Mouse (Mus musculus) macrophage (primary cell): Measurements from ENCODE around the gene Ppp1r1c. TPM values are rescaled to one million over a fixed set of nuclear protein-coding genes. Genes with fewer than 3 reads are reported as not detected.

ENCODE experiments used
- H3K27ac ChIP-seq: fragments of 350-480 bp; formaldehyde crosslinking; 2 replicates; pipeline ENCODE4 v1.9.0; 2021
- H3K36me3 ChIP-seq: fragments of 350-480 bp; formaldehyde crosslinking; 2 replicates; pipeline ENCODE4 v1.9.0; 2021; ENCODE audit errors: inconsistent target
- H3K4me3 ChIP-seq: fragments of 350-480 bp; formaldehyde crosslinking; 2 replicates; pipeline ENCODE4 v1.9.0; 2021; ENCODE audit errors: inconsistent target
- H3K79me2 ChIP-seq: fragments of 350-480 bp; formaldehyde crosslinking; 2 replicates; pipeline ENCODE4 v1.9.0; 2021; ENCODE audit errors: inconsistent target
- WGBS: methylation state at CpG from one replicate; pipeline ENCODE4 v1.1.7; 2026; ENCODE audit warnings: inconsistent platforms; ENCODE audit not compliant: missing documents; 5-methylcytosine and 5-hydroxymethylcytosine counted together
- polyA plus RNA-seq: library from polyadenylated mRNA; stranded (reverse); fragments of 250-400 nt; gene quantifications from 3 replicates; pipeline ENCODE4 v1.2.4, GENCODE M21; 2018; ENCODE audit warnings: inconsistent platforms

Ppp1r1c gene
- polyA plus RNA-seq, 1 experiment from 2014 or later = not detected

DNA sequence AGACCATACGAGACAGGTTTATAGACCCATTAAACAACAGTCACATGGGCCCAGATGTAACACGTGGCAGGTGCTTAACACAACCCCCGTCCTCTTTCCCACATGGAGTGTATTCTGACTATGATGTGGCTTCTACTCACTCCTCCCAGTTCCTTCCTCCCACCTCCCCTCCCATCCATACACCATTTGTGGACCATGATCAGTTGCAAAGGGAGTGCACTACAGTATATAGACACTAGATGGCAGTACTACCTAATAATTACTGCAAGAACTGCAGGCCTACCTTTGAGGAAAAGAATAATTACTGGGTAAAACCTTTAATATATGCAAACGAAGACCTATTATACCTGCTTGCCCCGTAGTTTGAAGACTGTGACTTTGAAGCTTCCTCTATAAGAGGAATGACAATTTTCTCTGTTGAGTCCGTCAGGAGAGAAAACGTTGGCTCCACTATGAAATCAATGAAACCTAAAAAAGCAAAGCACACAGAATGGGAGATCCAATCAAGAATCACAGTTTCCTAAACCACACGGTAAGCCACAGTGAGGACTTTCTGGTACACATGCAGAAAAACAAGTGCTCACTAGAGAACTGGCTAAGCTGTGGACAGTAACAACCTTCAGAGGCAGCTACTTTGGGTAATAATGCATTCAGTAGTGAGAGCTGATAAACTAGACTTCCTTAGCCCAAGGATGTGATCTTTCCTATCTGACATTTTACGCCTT lies 157.9 kb downstream of the Ppp1r1c start:
- WGBS = 38% methylated on average over 9 of the region's 9 CpGs
- no peak overlapping the region for H3K4me3 ChIP-seq
- no peaks in the 10 kb centered on the region for H3K79me2 ChIP-seq
- no peaks in the 10 kb centered on the region for H3K36me3 ChIP-seq
- no peak overlapping the region for H3K27ac ChIP-seq

Other genes starting within 250 kb of the Ppp1r1c start
- gene Itprid2, start 72.4 kb upstream of the Ppp1r1c start, polyA plus RNA-seq = 48.7 to 63.4 TPM (median 53.3 TPM) in 3 replicates